Mouse (Mus musculus): ENCODE measurements around the gene Efna1. TPM values are rescaled to one million over a fixed set of nuclear protein-coding genes. Genes with fewer than 3 reads are reported as not detected.

Efna1 gene
- total RNA-seq, 2 experiments from 2014 or later, result 10.2 to 12.8 TPM

Small RNAs within 50 kb of the gene (microRNA-seq; reads per million reads assigned to microRNA genes)
- 4.8 to 30.9 reads per million in 2 experiments for gene Mir92b (ENCODE audit: borderline replicate concordance in 2 of 2)

Other genes starting within 250 kb of the Efna1 start
- 10 to 100 TPM; 17.7 to 19.6 TPM for gene Rusc1, start 187.8 kb downstream of the Efna1 start, total RNA-seq (2021)
- gene Gm43738, start 180.0 kb downstream of the Efna1 start, total RNA-seq (2021), result not detected
- gene Fdps, start 179.2 kb downstream of the Efna1 start, total RNA-seq (2021), result 10 to 100 TPM; 26.0 to 27.8 TPM
- not detected for gene Pklr, start 145.0 kb downstream of the Efna1 start, total RNA-seq (2021)
- gene Hcn3, start 120.9 kb downstream of the Efna1 start, total RNA-seq (2021), result under 1 TPM in 1 of 2 experiments, not detected in 1; 0.43 TPM
- gene Clk2, start 116.3 kb downstream of the Efna1 start, total RNA-seq (2021), result 10 to 100 TPM; 16.0 to 16.3 TPM
- 10 to 100 TPM; 33.2 to 38.2 TPM for gene Scamp3, start 103.7 kb downstream of the Efna1 start, total RNA-seq (2021)
- gene Fam189b, start 98.0 kb downstream of the Efna1 start, total RNA-seq (2021), result 10 to 100 TPM; 13.4 to 16.4 TPM
- 10 to 100 TPM; 14.6 to 23.6 TPM for gene Gba, start 78.2 kb downstream of the Efna1 start, total RNA-seq (2021)
- gene Thbs3, start 66.0 kb downstream of the Efna1 start, total RNA-seq (2021), result 10 to 100 TPM; 11.0 to 11.8 TPM
- gene Mtx1, start 54.1 kb downstream of the Efna1 start, total RNA-seq (2021), result 10 to 100 TPM; 42.2 to 47.6 TPM
- under 1 TPM; 0.38 to 0.51 TPM for gene Muc1, start 52.1 kb downstream of the Efna1 start, total RNA-seq (2021)
- gene Krtcap2, start 35.2 kb downstream of the Efna1 start, total RNA-seq (2021), result 10 to 100 TPM; 66.6 to 78.8 TPM
- gene Trim46, start 34.8 kb downstream of the Efna1 start, total RNA-seq (2021), result under 1 TPM; 0.28 to 0.38 TPM
- gene Dpm3, start 21.8 kb downstream of the Efna1 start, total RNA-seq (2021), result 10 to 100 TPM; 24.7 to 28.8 TPM
- gene Slc50a1, start 10.6 kb downstream of the Efna1 start, total RNA-seq (2021), result 10 to 100 TPM in 1 of 2 experiments, 1 to 10 TPM in 1; 8.2 to 11.4 TPM
- gene Efna3, start 41.8 kb upstream of the Efna1 start, total RNA-seq (2021), result not detected
- gene Efna4, start 56.9 kb upstream of the Efna1 start, total RNA-seq (2021), result under 1 TPM in 1 of 2 experiments, not detected in 1; 0.38 TPM
- 10 to 100 TPM; 21.9 to 24.6 TPM for gene Adam15, start 68.9 kb upstream of the Efna1 start, total RNA-seq (2021)
- gene Dcst2, start 80.8 kb upstream of the Efna1 start, total RNA-seq (2021), result not detected
- gene Dcst1, start 84.1 kb upstream of the Efna1 start, total RNA-seq (2021), result not detected
- gene Zbtb7b, start 113.6 kb upstream of the Efna1 start, total RNA-seq (2021), result 10 to 100 TPM; 23.0 to 23.7 TPM
- gene Lenep, start 121.7 kb upstream of the Efna1 start, total RNA-seq (2021), result 1 to 10 TPM in 1 of 2 experiments, not detected in 1; 1.2 TPM
- gene Flad1, start 130.7 kb upstream of the Efna1 start, total RNA-seq (2021), result 10 to 100 TPM; 43.3 to 44.5 TPM
- 1 to 10 TPM; 3.1 to 3.4 TPM for gene Cks1b, start 137.2 kb upstream of the Efna1 start, total RNA-seq (2021)
- 10 to 100 TPM; 21.1 to 23.8 TPM for gene Shc1, start 137.3 kb upstream of the Efna1 start, total RNA-seq (2021)
- 10 to 100 TPM in 1 of 2 experiments, 1 to 10 TPM in 1; 9.2 to 11.1 TPM for gene Pygo2, start 149.1 kb upstream of the Efna1 start, total RNA-seq (2021)
- gene Pbxip1, start 155.6 kb upstream of the Efna1 start, total RNA-seq (2021), result 100 to 1,000 TPM; 179 to 196 TPM
- gene Pmvk, start 173.4 kb upstream of the Efna1 start, total RNA-seq (2021), result 1 to 10 TPM; 5.3 to 7.4 TPM
- gene Kcnn3, start 239.0 kb upstream of the Efna1 start, total RNA-seq (2021), result 1 to 10 TPM; 2.5 to 5.8 TPM

Measured in gastrocnemius, postnatal 25 days (tissue).